Mouse (Mus musculus) lung, embryonic 15.5 days (tissue): ENCODE measurements at regions not wholly inside any gene's neighbourhood (a gene's known extent, or its start where the extent isn't known, plus 50 kb on each side); places are given as distances from the start of the nearest gene placed in this dataset.

Experiments used
- ATAC-seq: fragments of 200-750 bp; cut with Nextera tagmentation; 2 replicates; pipeline ENCODE4 v1.8.0; 2017; ENCODE audit warnings: moderate number of reproducible peaks, borderline replicate concordance; ENCODE audit not compliant: low FRiP score, low TSS enrichment; ENCODE audit errors: extremely low read depth
- H3K27ac ChIP-seq: fragments of 300-500 bp; sonication (generic); 2 replicates; pipeline ENCODE4 v1.5.1; 2015; ENCODE audit warnings: moderate library complexity, mild to moderate bottlenecking, inconsistent platforms
- H3K27me3 ChIP-seq: fragments of 300-500 bp; sonication (generic); 2 replicates; pipeline ENCODE4 v1.6.1; 2015; ENCODE audit warnings: inconsistent platforms
- H3K36me3 ChIP-seq: fragments of 300-500 bp; sonication (generic); 2 replicates; pipeline ENCODE4 v1.6.1; 2015; ENCODE audit warnings: inconsistent platforms
- H3K4me1 ChIP-seq: fragments of 300-500 bp; sonication (generic); 2 replicates; pipeline ENCODE4 v1.6.1; 2015; ENCODE audit warnings: inconsistent platforms
- H3K4me2 ChIP-seq: fragments of 300-500 bp; sonication (generic); 2 replicates; pipeline ENCODE4 v1.6.1; 2015; ENCODE audit warnings: inconsistent platforms, mild to moderate bottlenecking, moderate library complexity
- H3K4me3 ChIP-seq: fragments of 300-500 bp; sonication (generic); 2 replicates; pipeline ENCODE4 v1.5.1; 2015; ENCODE audit warnings: mild to moderate bottlenecking, inconsistent platforms
- H3K9ac ChIP-seq: fragments of 300-500 bp; sonication (generic); 2 replicates; pipeline ENCODE4 v1.6.1; 2015; ENCODE audit warnings: inconsistent platforms
- H3K9me3 ChIP-seq: fragments of 300-500 bp; sonication (generic); 2 replicates; pipeline ENCODE4 v1.6.1; 2016; ENCODE audit warnings: inconsistent platforms
- WGBS: fragments of 180-500 bp; shearing (Covaris S2); methylation state at CpG from one replicate; pipeline ENCODE4 v1.1.7; 2015; 5-methylcytosine and 5-hydroxymethylcytosine counted together

GRCm38 (mm10) chr15:38167618-38168152 lies 742.3 kb downstream of the 4930447A16Rik start:
- no peak overlapping the region for H3K4me3 ChIP-seq
- ATAC-seq, result no peak
- no peak overlapping the region for H3K27ac ChIP-seq
- no peak overlapping the region for H3K4me2 ChIP-seq
- H3K36me3 ChIP-seq, result no peaks in the 10 kb centered on the region
- no peaks in the 10 kb centered on the region for H3K27me3 ChIP-seq
- H3K4me1 ChIP-seq, result 0 out of 2 replicates have a peak, but pooled peaks cover 7% of the 10 kb centered on the region
- WGBS, result 59% methylated on average over 7 of the region's 7 CpGs
- H3K9ac ChIP-seq, result no peak overlapping the region
- H3K9me3 ChIP-seq, result no peaks in the 10 kb centered on the region

DNA sequence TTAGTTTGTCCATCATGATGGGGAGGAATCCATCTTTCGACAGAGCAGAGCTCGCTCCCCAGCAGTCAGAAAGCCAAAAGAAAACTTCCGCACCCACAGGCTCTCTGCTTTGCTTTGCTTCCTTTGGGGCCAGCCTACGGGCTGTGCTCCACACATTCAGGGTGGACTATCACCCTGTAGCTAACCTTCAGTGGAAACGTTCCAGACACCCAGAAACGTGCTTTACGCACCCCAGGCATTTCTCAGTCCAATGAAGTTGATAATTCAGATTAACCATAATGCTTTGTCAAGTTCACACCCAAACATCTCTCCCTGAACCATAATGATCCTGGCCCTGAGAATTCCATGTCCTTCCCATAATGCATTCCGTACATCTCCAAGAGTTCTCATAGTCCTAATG lies 743.8 kb downstream of the 4930447A16Rik start:
- no peak overlapping the region for H3K27ac ChIP-seq
- ATAC-seq, result peak; percentile 9; the same call in 1 of the 2 replicates
- no peaks in the 10 kb centered on the region for H3K27me3 ChIP-seq
- H3K4me2 ChIP-seq, result no peak overlapping the region
- 0 out of 2 replicates have a peak, but pooled peaks cover 7% of the 10 kb centered on the region for H3K4me1 ChIP-seq
- H3K36me3 ChIP-seq, result no peaks in the 10 kb centered on the region
- H3K9me3 ChIP-seq, result no peaks in the 10 kb centered on the region
- no peak overlapping the region for H3K4me3 ChIP-seq
- H3K9ac ChIP-seq, result no peak overlapping the region
- 70% methylated on average over 8 of the region's 8 CpGs for WGBS
